Mouse (Mus musculus) bone marrow, adult 2 months (tissue): ENCODE data around the gene Tab1. TPM values are rescaled to one million over a fixed set of nuclear protein-coding genes. Genes with fewer than 3 reads are reported as not detected.

ENCODE experiments used
- H3K27ac ChIP-seq: fragments of 200-500 bp; 2 replicates; pipeline ENCODE4 v1.5.1; 2012; ENCODE audit warnings: low read depth, mild to moderate bottlenecking, control low read depth, inconsistent platforms, low read length; ENCODE audit not compliant: control insufficient read depth, poor library complexity, insufficient read depth
- H3K4me1 ChIP-seq: fragments of 200-500 bp; 2 replicates; pipeline ENCODE4 v1.6.1; 2011; ENCODE audit warnings: low read length; ENCODE audit not compliant: control insufficient read depth, insufficient read depth
- H3K4me3 ChIP-seq: fragments of 200-500 bp; replicated peaks from 2 replicates; pipeline ENCODE3; 2011; ENCODE audit warnings: mild to moderate bottlenecking, low read depth, low read length, control low read depth; ENCODE audit not compliant: control insufficient read depth
- CTCF ChIP-seq: fragments of 200-500 bp; IDR thresholded peaks from 2 replicates; pipeline ENCODE4 v1.5.1; 2011; ENCODE audit warnings: low read length, control low read depth; ENCODE audit not compliant: control insufficient read depth, insufficient read depth
- POLR2A ChIP-seq: fragments of 200-500 bp; IDR thresholded peaks from 2 replicates; pipeline ENCODE4 v1.6.1; 2011; ENCODE audit warnings: low read depth, mild to moderate bottlenecking, control low read depth, low read length, borderline replicate concordance; ENCODE audit not compliant: control insufficient read depth
- WGBS: fragments of 180-500 bp; shearing (Covaris S2); methylation state at CpG from one replicate; pipeline ENCODE4 v1.1.7; 2018; 5-methylcytosine and 5-hydroxymethylcytosine counted together
- polyA plus RNA-seq: library from polyadenylated mRNA; stranded (reverse); fragments of >200 nt; gene quantifications from 2 replicates; pipeline ENCODE4 v1.2.4, GENCODE M21; 2011; ENCODE audit warnings: low replicate concordance; ENCODE audit not compliant: missing spikeins, insufficient read depth, insufficient read length

Gene Tab1
- polyA plus RNA-seq, 1 experiment, result 26.6 TPM

GRCm38 (mm10) chr15:80162401-80162964 lies 29.6 kb downstream of the Tab1 start:
- no peaks in the 10 kb centered on the region for H3K4me1 ChIP-seq
- no peak overlapping the region for H3K4me3 ChIP-seq
- H3K27ac ChIP-seq, result no peak overlapping the region
- WGBS, result 86% methylated on average over 4 of the region's 4 CpGs
- TF ChIP-seq POLR2A (no peak), CTCF (no peak)

DNA sequence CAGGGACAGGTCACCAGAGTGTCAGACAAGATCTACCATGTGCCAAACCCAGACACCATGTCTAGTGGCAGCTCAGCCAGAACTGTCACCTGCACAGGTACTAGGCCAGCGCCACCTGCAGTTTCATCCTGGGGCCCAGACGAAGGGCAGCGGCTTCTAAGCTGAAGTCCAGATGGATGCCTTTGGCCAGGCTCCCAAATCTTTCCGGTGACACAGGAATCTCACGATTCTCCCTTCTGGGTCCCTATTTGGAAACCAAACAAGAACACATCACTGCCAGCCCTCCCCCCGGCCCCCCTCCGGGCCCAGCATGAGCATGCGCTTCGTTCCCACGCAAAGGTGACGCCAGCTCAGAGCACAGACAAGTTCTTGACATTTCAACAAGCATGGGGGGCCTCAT lies 30.3 kb downstream of the Tab1 start:
- no peak overlapping the region for H3K27ac ChIP-seq
- WGBS, result 89% methylated on average over 11 of the region's 11 CpGs
- no peaks in the 10 kb centered on the region for H3K4me1 ChIP-seq
- H3K4me3 ChIP-seq, result no peak overlapping the region
- TF ChIP-seq POLR2A (no peak), CTCF (no peak)

- Histone ChIP-seq H3K4me3 (no peak overlapping the region), H3K27ac (no peak overlapping the region), H3K4me1 (no peaks in the 10 kb centered on the region)
- 91% methylated on average over 4 of the region's 4 CpGs for WGBS
- TF ChIP-seq POLR2A (no peak), CTCF (no peak)
Observed at GRCm38 (mm10) chr15:80163716-80164115, 30.8 kb downstream of the Tab1 start.

DNA sequence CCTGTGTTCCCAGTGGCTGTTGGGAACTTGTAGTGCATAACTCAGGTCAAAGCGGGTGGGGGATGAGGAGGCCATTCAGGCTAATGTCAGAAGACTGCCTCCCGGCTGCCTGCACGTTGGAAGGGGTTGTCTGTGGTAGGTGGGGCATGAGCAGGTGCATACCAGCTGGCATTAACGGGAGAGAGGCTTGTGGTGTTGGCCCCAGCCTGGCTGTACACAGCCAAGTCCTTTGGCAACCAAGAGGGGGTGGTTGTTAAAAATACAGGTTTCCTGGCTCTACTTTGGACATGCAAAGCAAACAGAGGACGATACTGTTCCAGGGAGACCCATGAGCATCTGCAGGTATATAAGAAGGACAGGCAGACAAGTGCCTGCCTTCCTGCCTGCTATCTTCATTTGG lies 32.5 kb downstream of the Tab1 start:
- Histone ChIP-seq H3K4me3 (no peak overlapping the region), H3K4me1 (no peaks in the 10 kb centered on the region), H3K27ac (no peak overlapping the region)
- WGBS, result 50% methylated on average over 5 of the region's 5 CpGs
- TF ChIP-seq POLR2A, result no peak
- no peak for TF ChIP-seq CTCF

GRCm38 (mm10) chr15:80169484-80169883 lies 36.6 kb downstream of the Tab1 start:
- TF ChIP-seq POLR2A (no peak), CTCF (no peak)
- Histone ChIP-seq H3K27ac (no peak overlapping the region), H3K4me3 (no peak overlapping the region), H3K4me1 (no peaks in the 10 kb centered on the region)
- WGBS, result 87% methylated on average over 1 of the region's 1 CpGs

DNA sequence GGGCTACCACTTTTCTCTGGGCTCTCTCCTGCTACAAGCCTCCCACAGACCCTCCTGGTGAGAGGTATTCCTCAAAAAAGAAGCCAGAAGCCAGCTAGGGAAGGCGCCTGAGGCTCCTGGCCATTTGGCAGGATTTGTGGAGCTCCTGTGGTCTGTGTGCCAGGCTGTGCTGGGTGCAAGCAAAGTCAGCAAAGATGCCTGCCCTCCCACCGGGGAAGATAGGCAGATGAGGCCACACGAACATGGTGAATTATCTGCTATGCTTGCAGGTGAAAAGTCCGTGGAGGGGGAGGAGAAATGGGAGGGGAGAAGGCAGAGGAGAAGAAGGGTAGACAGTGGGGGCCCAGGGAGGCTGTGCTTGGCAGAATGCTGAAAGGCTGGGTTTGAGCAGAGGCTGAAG lies 37.4 kb downstream of the Tab1 start:
- no peak overlapping the region for H3K27ac ChIP-seq
- WGBS, result 55% methylated on average over 4 of the region's 4 CpGs
- TF ChIP-seq CTCF, result no peak
- no peak for TF ChIP-seq POLR2A
- H3K4me1 ChIP-seq, result no peaks in the 10 kb centered on the region
- H3K4me3 ChIP-seq, result no peak overlapping the region

- TF ChIP-seq CTCF (no peak), POLR2A (no peak)
- no peak overlapping the region for H3K4me3 ChIP-seq
- H3K4me1 ChIP-seq, result no peaks in the 10 kb centered on the region
- 17% methylated on average over 8 of the region's 8 CpGs for WGBS
- H3K27ac ChIP-seq, result no peak overlapping the region
Observed at GRCm38 (mm10) chr15:80171286-80171685, 38.4 kb downstream of the Tab1 start.

DNA sequence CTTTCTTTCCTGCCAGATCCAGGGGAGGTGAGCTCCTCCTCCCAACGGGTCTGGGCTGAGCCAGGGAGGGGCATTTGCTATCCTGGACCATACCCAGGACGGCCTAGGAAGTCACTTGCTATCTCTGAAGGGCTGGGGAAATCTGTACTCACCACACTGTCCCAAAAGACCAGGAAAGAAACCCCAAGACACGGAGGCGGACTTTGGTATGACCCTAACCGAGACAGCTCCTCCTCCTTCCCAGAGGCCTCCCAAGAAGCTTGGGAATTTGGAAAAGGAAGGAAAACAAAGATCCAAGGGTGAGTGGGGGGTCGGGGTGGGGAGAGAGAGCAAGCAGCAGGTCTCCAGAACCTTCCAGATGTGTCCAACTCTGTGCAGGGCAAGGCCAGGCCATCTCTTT lies 38.9 kb downstream of the Tab1 start:
- 34% methylated on average over 6 of the region's 6 CpGs for WGBS
- Histone ChIP-seq H3K4me1 (no peaks in the 10 kb centered on the region), H3K4me3 (no peak overlapping the region), H3K27ac (no peak overlapping the region)
- TF ChIP-seq POLR2A, result no peak
